ENCODE assay signal across 8 mouse cellular contexts in the genomic region with DNA sequence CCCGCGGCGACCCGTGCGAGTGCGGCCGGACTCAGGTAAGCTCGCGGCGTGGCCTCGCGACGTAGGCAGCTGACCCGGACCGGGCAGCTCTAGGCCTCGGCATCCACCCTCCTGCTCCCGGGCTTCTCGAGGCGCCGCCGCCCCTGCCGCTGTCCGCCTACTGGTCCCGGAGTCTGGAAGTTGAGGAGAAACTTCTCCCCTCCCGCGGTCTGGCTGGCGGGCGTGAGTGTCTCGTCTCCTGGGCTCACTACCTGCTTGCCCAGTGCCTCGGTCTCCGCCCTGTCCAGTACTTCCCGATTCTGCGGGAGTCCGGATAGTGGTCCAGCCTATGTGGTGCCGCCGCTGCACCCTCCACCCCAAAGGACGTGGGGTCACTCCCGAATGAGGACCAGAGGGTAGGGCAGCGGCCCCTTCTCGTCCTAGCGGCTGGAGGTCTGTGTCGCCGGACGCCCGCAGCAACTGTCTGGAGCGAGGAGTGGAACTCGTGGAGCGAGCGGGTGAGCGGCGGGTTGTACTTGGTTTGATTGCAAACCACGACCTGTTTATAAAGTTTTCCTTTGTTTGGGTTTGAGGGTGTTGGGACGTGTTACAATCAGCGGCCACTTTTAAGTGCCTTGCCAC. TPM values are rescaled to one million over a fixed set of nuclear protein-coding genes. Genes with fewer than 3 reads are reported as not detected.
DNase-seq lines count a peak whose midpoint lies in the region; ATAC-seq and TF ChIP-seq lines count a peak whose summit lies in the region.

No protein-coding gene starts in this region.

- 0 out of 2 replicates have a peak, but pooled peaks cover 2% of the 10 kb centered on the region for H3K79me2 ChIP-seq in heart, adult 2 months (replicated peaks; ENCODE audit: control insufficient read depth, insufficient read depth, low read length)
- no peaks in the 10 kb centered on the region; the same call in 1 of the 2 replicates for H3K79me2 ChIP-seq in liver, adult 2 months (ENCODE audit: control insufficient read depth, insufficient read depth, low read length)

- peak overlapping the region; percentile 73 for H3K4me2 ChIP-seq in embryonic facial prominence, embryonic 11.5 days (ENCODE audit: low read depth, low read length)
- H3K4me2 ChIP-seq in heart, postnatal 0 days (ENCODE audit: low read depth, low read length) = peak overlapping the region; percentile 70
- peak overlapping the region; percentile 87 for H3K4me2 ChIP-seq in midbrain, embryonic 16.5 days (ENCODE audit: low read length)

- TF ChIP-seq POLR2A in heart, adult 2 months (IDR thresholded peaks at IDR 0.05; ENCODE audit: insufficient read depth, low read depth, low read length) = no peak
- TF ChIP-seq POLR2A in liver, adult 2 months (IDR thresholded peaks at IDR 0.05; ENCODE audit: extremely low read depth, insufficient read depth, low read length) = no peak

- no peaks in the 10 kb centered on the region for H3K9me3 ChIP-seq in embryonic facial prominence, embryonic 11.5 days (replicated peaks; ENCODE audit: control insufficient read depth, low read length)
- no peaks in the 10 kb centered on the region for H3K9me3 ChIP-seq in heart, postnatal 0 days (replicated peaks; ENCODE audit: control insufficient read depth, low read length)
- no peaks in the 10 kb centered on the region for H3K9me3 ChIP-seq in midbrain, embryonic 16.5 days (replicated peaks; ENCODE audit: control insufficient read depth, low read length, poor library complexity, severe bottlenecking)

- H3K4me3 ChIP-seq in heart, adult 2 months = peak overlapping the region; percentile 79
- peak overlapping the region; percentile 84 for H3K4me3 ChIP-seq in embryonic facial prominence, embryonic 11.5 days (ENCODE audit: low read depth, low read length)
- H3K4me3 ChIP-seq in heart, postnatal 0 days (ENCODE audit: low read depth, low read length) = peak overlapping the region; percentile 90
- H3K4me3 ChIP-seq in liver, adult 2 months (ENCODE audit: insufficient read depth, low read depth, low read length) = peak overlapping the region; percentile 97
- peak overlapping the region; percentile 96 for H3K4me3 ChIP-seq in midbrain, embryonic 16.5 days (ENCODE audit: low read depth, low read length)

- TF ChIP-seq EP300 in heart, adult 2 months (IDR thresholded peaks at IDR 0.05; ENCODE audit: insufficient read depth, low read depth, low read length) = no peak
- no peak for TF ChIP-seq EP300 in heart, postnatal 0 days (IDR thresholded peaks at IDR 0.05; ENCODE audit: low read depth)

- peak in 1 of 2 experiments; percentile 75 for DNase-seq in heart, adult 2 months
- no peak for DNase-seq in heart, adult 11 months
- DNase-seq in ES-CJ7 (ENCODE audit: low read depth, low spot score) = peak; percentile 52
- peak; percentile 53 for DNase-seq in embryonic facial prominence, embryonic 11.5 days (ENCODE audit: low spot score)
- DNase-seq in heart, postnatal 0 days (ENCODE audit: low spot score) = peak; percentile 36
- peak; percentile 56 for DNase-seq in liver, adult 2 months (ENCODE audit: extremely low read depth, low read depth, low spot score)
- DNase-seq in urinary bladder, postnatal 10 days (ENCODE audit: low spot score) = peak; percentile 14

- intact Hi-C loops in heart, adult 2 months (cut with DNase I) = loop anchor here (1.0 to 10.0 kb wide), 4 partner anchors 17 to 243 kb away; a partner anchor contains a TSS

- 0 out of 2 replicates have a peak, but pooled peaks have one; percentile 0 for TF ChIP-seq CTCF in heart, adult 2 months (IDR thresholded peaks at IDR 0.05)
- TF ChIP-seq CTCF in heart, postnatal 0 days (IDR thresholded peaks at IDR 0.05; ENCODE audit: low read depth) = no peak
- no peak for TF ChIP-seq CTCF in liver, adult 2 months (IDR thresholded peaks at IDR 0.05; ENCODE audit: low read depth, low read length)

- H3K4me1 ChIP-seq in heart, adult 2 months (ENCODE audit: control insufficient read depth, insufficient read depth, low read length) = peaks cover 8% of the 10 kb centered on the region
- no peaks in the 10 kb centered on the region for H3K4me1 ChIP-seq in embryonic facial prominence, embryonic 11.5 days (ENCODE audit: control insufficient read depth, insufficient read depth, low read length)
- peaks cover 17% of the 10 kb centered on the region for H3K4me1 ChIP-seq in heart, postnatal 0 days (ENCODE audit: control insufficient read depth, insufficient read depth)
- H3K4me1 ChIP-seq in liver, adult 2 months (ENCODE audit: control insufficient read depth, insufficient read depth, low read length) = peaks cover 4% of the 10 kb centered on the region; the same call in 1 of the 2 replicates
- H3K4me1 ChIP-seq in midbrain, embryonic 16.5 days (ENCODE audit: control insufficient read depth, insufficient read depth, low read length) = peaks cover 17% of the 10 kb centered on the region

- H3K27ac ChIP-seq in heart, adult 2 months = peak overlapping the region; percentile 95
- peak overlapping the region; percentile 87 for H3K27ac ChIP-seq in embryonic facial prominence, embryonic 11.5 days (replicated peaks; ENCODE audit: low read depth, low read length)
- peak overlapping the region; percentile 94 for H3K27ac ChIP-seq in heart, postnatal 0 days (ENCODE audit: low read depth)
- peak overlapping the region; percentile 88 for H3K27ac ChIP-seq in liver, adult 2 months (replicated peaks; ENCODE audit: insufficient read depth, low read depth, low read length)
- H3K27ac ChIP-seq in midbrain, embryonic 16.5 days (ENCODE audit: low read length) = peak overlapping the region; percentile 86

- under 1% methylated on average over 52 of the region's 54 CpGs for WGBS in heart, adult 2 months
- under 1% methylated on average over 48 of the region's 54 CpGs for WGBS in embryonic facial prominence, embryonic 11.5 days
- 0% methylated on average over 46 of the region's 54 CpGs for WGBS in heart, postnatal 0 days
- WGBS in liver, adult 2 months = under 1% methylated on average over 54 of the region's 54 CpGs
- under 1% methylated on average over 48 of the region's 54 CpGs for WGBS in midbrain, embryonic 16.5 days

- H3K9ac ChIP-seq in heart, adult 2 months (ENCODE audit: low read depth, low read length) = peak overlapping the region; percentile 97
- H3K9ac ChIP-seq in embryonic facial prominence, embryonic 11.5 days (replicated peaks; ENCODE audit: low read length) = peak overlapping the region; percentile 95
- peak overlapping the region; percentile 95 for H3K9ac ChIP-seq in heart, postnatal 0 days (replicated peaks; ENCODE audit: low read depth, low read length)
- peak overlapping the region; percentile 97 for H3K9ac ChIP-seq in liver, adult 2 months (ENCODE audit: low read depth, low read length)
- peak overlapping the region; percentile 94 for H3K9ac ChIP-seq in midbrain, embryonic 16.5 days (ENCODE audit: low read depth, low read length)

- peaks cover 19% of the 10 kb centered on the region for H3K36me3 ChIP-seq in heart, adult 2 months (ENCODE audit: control insufficient read depth, insufficient read depth, low read length)
- no peaks in the 10 kb centered on the region for H3K36me3 ChIP-seq in embryonic facial prominence, embryonic 11.5 days (replicated peaks; ENCODE audit: control insufficient read depth, insufficient read depth, low read depth, low read length)
- no peaks in the 10 kb centered on the region for H3K36me3 ChIP-seq in heart, postnatal 0 days (replicated peaks; ENCODE audit: control insufficient read depth, insufficient read depth, low read length)
- no peaks in the 10 kb centered on the region for H3K36me3 ChIP-seq in liver, adult 2 months (ENCODE audit: control insufficient read depth, insufficient read depth, low read length)
- no peaks in the 10 kb centered on the region for H3K36me3 ChIP-seq in midbrain, embryonic 16.5 days (ENCODE audit: control insufficient read depth, insufficient read depth, low read length)

- peak; percentile 84 for ATAC-seq in embryonic facial prominence, embryonic 11.5 days (replicated peaks; ENCODE audit: insufficient number of reproducible peaks, low FRiP score, low TSS enrichment, low read depth)
- peak; percentile 60 for ATAC-seq in heart, postnatal 0 days (ENCODE audit: insufficient read depth, low read depth)
- ATAC-seq in midbrain, embryonic 16.5 days = peak; percentile 83

- H3K27me3 ChIP-seq in heart, adult 2 months (ENCODE audit: control insufficient read depth, insufficient read depth, low read length) = no peaks in the 10 kb centered on the region
- H3K27me3 ChIP-seq in embryonic facial prominence, embryonic 11.5 days (ENCODE audit: control insufficient read depth, insufficient read depth, low read length) = no peaks in the 10 kb centered on the region
- no peaks in the 10 kb centered on the region for H3K27me3 ChIP-seq in heart, postnatal 0 days (ENCODE audit: control insufficient read depth, insufficient read depth, low read length)
- no peaks in the 10 kb centered on the region for H3K27me3 ChIP-seq in liver, adult 2 months (ENCODE audit: control insufficient read depth, insufficient read depth, low read length)
- H3K27me3 ChIP-seq in midbrain, embryonic 16.5 days (ENCODE audit: control insufficient read depth, insufficient read depth, low read depth, low read length) = no peaks in the 10 kb centered on the region

RNA-seq across cellular contexts. Expression of a gene that starts 0.5 kb away (rescaled TPM):
- total RNA-seq in heart, adult 2 months (2021) = 10 to 100 TPM; 16.0 to 19.7 TPM
- 1.9 and 4.3 TPM in 2 replicates for polyA plus RNA-seq in heart, adult 2 months (2012; rRNA removed)
- 28.9 and 30.8 TPM in 2 replicates for polyA plus RNA-seq in embryonic facial prominence, embryonic 11.5 days (2014; fragmentation: Nextera tagmentation; extraction: Ambion mirVana)
- total RNA-seq in heart, postnatal 0 days (2014; rRNA removed; ENCODE audit: low replicate concordance) = 22.6 and 24.5 TPM in 2 replicates
- 19.0 and 20.7 TPM in 2 replicates for polyA plus RNA-seq in heart, postnatal 0 days (2015; fragmentation: Nextera tagmentation; extraction: Ambion mirVana)
- total RNA-seq in liver, adult 2 months (2014; rRNA removed) = 24.4 and 30.6 TPM in 2 replicates
- 1.4 and 1.7 TPM in 2 replicates for polyA plus RNA-seq in liver, adult 2 months (2012; rRNA removed)
- 18.6 and 20.0 TPM in 2 replicates for polyA plus RNA-seq in midbrain, embryonic 16.5 days (2015; fragmentation: Nextera tagmentation; extraction: Ambion mirVana)
